Mouse (Mus musculus): ENCODE results near the gene Ifi47. TPM values are rescaled to one million over a fixed set of nuclear protein-coding genes. Genes with fewer than 3 reads are reported as not detected.

The Ifi47 gene
- polyA plus RNA-seq, 2 experiments from 2014 or later, result 473 to 495 TPM

- no peak for ATAC-seq
Measured at GRCm38 (mm10) chr11:49090551-49090950, 14.2 kb downstream of the Ifi47 start.

DNA sequence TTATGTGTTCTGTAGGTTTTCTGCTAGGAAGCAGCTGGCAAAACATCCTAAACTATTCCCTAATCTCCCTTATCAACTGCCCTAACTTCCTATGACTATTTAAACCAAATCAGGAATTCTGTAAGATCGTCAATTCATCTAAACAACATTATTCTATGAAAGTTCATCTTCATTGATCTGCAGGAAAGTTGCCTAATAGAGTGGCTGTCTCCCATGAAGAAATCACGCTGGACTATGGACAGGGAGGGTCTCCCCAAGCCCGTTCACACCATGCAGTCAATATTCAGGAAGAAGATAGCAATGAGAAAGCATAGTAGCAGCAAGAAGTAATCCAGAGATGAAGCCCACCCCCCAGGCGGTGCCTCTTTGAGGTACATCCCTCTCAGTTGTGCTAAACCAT lies 14.8 kb downstream of the Ifi47 start:
- ATAC-seq, result no peak

- no peak for ATAC-seq
Measured at GRCm38 (mm10) chr11:49092053-49092586, 15.7 kb downstream of the Ifi47 start.

GRCm38 (mm10) chr11:49092786-49093185 lies 16.4 kb downstream of the Ifi47 start:
- no peak for ATAC-seq

DNA sequence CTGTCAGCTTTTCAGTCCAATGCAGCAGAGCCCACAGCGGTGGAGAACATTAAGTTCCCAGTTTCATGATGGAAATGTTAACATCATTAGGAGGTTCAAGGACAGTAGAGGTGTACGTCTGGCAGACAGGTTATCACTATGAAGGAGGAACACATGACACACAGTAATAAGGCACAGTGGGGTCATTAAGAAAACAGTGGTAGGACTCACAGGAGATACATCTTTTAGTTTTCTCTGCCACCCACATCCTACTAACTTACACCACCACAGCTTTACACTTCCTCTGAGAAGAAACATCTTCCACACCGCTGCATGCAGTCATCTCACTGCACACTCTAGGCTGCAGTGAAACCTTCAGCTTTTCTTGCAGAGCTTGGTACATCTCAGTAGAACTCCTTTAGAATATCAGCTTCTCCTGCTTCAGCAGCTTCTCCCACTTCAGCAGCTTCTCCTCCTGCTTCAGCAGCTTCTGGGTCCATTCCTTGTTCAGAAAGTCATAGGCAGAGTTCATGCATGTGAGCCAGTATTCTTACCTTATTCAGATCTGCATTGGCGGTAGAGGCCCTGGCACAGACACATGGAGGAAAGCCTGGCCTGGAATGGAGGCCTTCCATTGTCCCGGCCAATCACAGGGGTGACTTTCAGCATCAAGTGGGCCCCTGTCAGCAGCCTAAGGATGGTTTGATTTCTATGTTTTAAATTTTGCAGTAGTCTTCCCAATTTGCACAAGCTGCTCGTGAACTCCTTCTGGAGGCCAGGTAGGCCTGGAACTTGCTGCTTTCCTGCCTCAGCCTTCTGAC lies 17.7 kb downstream of the Ifi47 start:
- ATAC-seq, result peak; percentile 73

GRCm38 (mm10) chr11:49095367-49095766 lies 19.0 kb downstream of the Ifi47 start:
- no peak for ATAC-seq

- peak; percentile 73 for ATAC-seq
Measured at GRCm38 (mm10) chr11:49100409-49100808, 24.0 kb downstream of the Ifi47 start.

- ATAC-seq, result no peak
Measured at GRCm38 (mm10) chr11:49101500-49101899, 25.1 kb downstream of the Ifi47 start.

DNA sequence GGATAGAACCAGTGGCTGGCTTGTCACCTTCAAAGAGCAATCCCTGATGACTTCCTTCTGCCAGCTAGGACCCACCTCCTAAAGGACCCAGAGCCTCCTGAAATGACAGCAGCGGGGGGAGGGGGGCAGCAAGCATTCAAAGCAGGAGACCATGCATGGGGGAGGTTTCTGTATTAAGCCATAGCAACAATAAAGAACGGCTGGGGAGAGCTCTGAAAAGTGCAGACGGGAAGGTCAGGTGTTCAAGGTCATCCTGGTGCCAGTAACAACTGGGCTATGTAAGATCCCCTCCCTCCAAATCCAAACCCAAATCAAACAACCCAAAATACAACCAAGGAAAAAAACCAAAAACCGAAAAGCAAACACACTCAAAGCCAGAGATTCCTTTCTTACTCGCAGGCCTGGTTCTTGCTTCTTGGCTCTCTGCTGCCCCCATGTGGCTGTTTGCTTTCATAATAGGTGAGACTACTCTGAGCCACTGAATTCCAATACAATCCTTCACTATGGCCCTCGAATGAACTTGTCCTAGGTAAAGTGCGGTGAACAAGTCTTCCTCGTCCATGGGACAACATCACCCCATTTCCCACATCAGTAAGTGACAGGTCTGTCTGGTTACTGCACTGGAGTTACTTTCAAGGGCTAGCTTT lies 26.8 kb downstream of the Ifi47 start:
- ATAC-seq, result peak; percentile 74

DNA sequence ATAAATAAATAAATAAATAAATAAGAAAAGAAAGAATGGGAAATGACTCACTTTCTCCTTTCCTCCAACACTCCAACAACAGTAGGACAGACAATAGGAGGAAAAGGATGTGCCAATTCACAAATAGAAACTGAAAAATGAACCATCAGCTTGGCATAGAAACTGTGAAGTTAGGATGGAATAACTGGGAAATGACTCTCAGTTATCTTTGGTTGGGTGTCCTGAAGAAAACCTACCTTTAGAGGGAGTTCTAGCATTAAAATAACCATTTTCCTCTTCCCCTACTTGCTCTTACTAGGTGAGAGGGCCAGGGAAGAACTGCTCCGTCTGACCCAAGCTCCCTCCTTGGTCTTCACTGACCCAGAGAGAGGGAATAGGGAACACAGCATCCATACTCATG lies 29.4 kb downstream of the Ifi47 start:
- ATAC-seq, result no peak

DNA sequence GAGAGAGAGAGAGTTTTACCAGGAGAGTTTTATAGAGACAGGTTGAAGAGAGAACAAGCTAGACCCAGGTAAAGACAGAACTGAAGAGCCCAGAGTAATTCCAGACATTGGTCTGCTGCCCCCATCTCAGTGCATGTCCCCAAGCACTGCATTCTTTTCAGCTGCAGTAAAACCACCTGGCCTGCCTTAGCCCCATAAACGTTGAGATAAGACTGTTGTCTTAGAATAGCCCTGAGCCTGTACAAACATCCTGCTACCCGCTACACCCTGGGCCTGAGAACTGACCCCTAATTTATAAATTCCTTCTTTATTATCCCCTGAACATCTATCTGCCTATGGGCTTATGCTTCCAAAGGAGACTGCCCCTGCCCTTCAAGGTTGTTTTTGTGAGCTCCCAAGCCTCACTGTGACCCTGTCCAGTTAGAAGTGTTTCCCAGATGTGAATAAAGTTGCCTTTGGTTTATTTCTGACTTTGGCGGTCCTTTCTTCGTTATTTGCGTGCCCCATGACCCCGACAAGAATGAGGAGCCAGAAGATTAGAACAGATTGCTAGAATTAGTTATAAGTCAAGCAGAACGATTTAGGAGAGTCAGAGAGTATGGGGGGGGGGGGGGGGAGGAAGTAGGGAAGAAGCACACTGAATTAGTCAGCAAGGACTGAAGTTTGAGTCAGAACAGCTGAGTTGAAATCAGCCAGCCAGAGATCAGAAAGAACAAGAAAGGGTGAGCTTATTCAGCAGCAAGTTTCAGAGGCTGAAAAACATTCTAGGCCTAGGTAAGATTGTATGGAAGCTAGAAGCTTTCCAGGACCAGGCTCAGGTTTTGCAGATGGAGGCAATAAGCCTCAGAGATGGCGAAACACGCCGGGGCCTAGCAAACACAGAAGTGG lies 31.5 kb downstream of the Ifi47 start:
- no peak for ATAC-seq

DNA sequence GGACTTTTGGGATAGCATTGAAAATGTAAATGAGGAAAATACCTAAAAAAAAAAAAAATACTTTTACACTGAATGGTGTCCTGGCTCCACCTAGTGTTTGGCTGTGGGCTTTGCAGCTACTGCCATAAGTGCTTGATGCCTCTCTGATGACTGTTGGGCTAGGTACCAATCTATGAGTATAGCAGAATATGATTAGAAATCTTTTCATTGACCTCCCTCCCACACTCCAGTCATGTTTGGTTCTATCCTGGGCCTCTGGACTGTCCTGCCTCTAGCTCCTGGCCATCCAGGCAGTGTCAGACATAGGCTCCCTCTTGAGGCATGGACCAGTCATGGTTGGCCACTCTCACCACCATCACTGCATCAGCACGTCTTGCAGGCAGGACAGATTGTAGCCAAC lies 32.4 kb downstream of the Ifi47 start:
- ATAC-seq, result peak; percentile 62

DNA sequence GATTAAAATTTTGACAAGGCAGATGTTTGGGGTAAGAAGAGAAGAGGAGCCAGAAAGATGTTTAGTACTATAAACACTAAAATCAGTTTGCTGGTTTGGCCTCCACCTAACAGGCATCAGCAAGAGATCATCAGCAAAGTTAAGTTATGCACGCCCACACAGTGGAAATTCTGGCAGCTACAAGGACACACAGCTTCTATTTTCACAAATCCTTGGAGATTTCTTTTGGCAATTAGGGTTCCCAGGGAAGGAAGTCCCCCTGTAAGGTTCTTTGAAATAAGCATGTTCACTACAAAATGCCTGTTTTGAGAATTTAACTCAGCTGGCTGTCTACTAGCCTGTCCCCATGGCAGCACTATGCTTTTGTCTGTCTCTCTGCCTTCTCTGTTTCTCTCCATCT lies 34.6 kb downstream of the Ifi47 start:
- ATAC-seq, result no peak

GRCm38 (mm10) chr11:49112624-49113219 lies 36.3 kb downstream of the Ifi47 start:
- no peak for ATAC-seq

GRCm38 (mm10) chr11:49114158-49114557 lies 37.8 kb downstream of the Ifi47 start:
- peak; percentile 17 for ATAC-seq

DNA sequence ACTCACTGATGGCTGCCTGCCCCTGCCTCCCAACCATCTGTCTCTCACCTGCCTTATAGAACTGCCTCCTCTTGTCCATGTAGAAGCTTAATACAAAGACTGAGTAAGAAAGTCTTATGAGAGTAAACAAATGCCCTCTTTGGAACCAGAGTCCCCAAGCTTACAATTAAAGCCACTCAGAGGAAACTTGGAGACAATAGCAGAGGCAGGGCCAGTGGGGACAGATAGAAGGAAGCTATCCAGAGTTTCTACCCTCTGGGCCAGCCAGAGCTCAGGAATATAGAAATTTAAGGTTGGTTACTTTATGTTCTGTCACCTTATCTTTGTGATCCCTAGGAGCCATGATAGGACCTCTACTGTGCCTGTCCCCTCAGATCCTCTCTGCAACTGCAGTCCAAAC lies 38.4 kb downstream of the Ifi47 start, which contains the start of gene Olfr1396:
Gene Olfr1396 (minus strand): TSS at position 101 of the 400 bp plus-strand sequence.
- no peak for ATAC-seq

GRCm38 (mm10) chr11:49119635-49120034 lies 43.2 kb downstream of the Ifi47 start:
- no peak for ATAC-seq

DNA sequence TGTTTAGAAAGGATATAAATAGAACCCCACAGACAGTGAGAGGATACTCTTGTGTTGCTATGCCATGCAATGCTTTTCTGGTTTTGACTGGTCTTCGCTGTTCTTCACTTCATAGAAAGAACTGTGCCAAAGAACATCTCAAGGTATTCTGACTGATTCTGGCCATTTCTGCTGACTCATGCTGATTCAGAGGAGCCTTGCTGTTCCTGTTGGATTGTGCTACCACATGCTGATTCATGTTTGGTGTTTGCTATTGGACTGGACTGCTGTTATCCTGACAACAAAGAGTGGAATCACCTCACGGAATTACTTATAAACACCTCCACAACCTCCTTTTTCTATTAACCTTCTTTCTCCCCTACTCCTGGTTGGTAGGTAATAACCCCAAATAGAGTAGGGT lies 47.8 kb downstream of the Ifi47 start:
- ATAC-seq, result no peak

DNA sequence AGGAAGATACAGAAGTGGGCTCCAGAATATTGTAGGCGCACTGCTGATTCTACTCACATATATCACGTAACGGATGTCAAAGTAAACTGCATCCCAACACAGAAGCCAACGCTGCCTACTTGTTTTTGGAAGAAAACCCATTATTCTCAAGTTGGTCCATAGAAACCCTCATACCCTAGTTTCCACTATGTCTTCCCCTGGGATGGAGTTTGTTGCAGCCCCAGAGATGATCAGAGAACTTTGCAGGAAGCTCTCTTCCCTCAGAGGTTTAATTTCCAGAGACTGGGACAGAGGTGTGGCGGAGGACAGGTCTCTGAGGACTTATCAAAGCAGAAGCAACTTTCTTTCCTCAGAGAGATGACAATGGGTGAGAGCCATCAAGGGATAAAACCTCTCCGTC lies 65.6 kb downstream of the Ifi47 start, which contains the start of gene Olfr1395:
Gene Olfr1395 (plus strand): TSS at position 301 of the 400 bp plus-strand sequence.
- ATAC-seq, result no peak
